Mouse (Mus musculus) yolk sac, embryonic 10.5 days (tissue): ENCODE measurements around the gene Ddb1.

Experiments
- DNase-seq: peaks from one replicate; pipeline ENCODE4 v3.0.0-alpha.2; 2017; ENCODE audit warnings: low spot score

Ddb1 gene

DNA sequence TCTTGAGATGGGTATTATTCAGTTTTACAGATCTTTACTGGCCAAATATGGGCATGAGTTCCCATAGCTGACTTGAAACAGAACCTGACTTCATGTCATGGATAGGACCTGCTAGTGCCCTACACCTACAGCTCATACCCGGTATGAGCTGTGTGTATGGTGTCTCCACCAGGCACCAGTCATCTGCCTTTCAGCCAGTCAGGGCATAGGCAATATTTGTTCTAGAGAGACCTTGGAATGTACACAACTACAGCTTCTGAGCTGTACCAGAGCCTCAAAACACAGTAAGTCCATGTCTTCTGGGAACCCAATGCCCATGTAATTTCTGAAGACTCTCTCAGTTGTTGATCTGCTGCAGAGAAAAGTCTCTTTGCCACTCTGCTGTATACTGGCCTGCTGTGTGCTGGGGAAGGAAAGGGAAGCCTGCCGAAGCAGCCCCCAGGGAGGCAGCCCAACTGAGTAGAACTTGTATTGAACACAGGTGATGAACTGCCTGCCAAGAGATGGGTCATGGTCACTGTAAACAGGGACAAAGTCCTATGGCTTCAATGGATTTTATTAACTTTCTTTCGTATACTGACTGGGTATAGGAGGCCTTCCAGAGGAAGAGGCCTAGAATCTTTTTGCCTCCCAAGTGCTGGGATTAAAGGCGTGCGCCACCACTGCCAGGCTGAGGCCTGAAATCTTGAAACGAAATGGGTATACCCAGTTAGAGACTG lies 13.3 kb upstream of the Ddb1 start:
- DNase-seq = no peak

GRCm38 (mm10) chr19:10598188-10598587 lies 6.9 kb upstream of the Ddb1 start:
- DNase-seq = no peak

DNA sequence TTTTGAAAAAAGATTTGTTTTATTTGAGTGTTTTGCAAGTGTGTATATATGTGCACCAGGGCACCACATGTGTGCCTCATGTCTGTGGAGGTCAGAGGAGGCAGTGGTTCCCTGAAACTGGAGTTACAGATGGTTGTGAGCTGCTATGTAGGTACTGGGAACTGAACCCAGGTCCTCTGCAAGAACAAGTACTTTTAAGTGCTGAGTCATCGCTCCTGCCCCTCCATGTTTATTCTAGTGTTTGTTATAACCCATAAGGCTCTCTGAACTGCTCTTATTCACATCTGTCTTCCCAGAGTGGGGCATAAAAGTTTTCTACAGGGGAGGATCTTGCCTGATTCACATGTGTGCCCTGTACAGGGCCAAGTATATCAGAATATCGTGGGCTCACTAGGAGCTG lies 5.5 kb upstream of the Ddb1 start:
- no peak for DNase-seq

- peak; percentile 20 for DNase-seq
Observed at GRCm38 (mm10) chr19:10602247-10602769, 2.8 kb upstream of the Ddb1 start.

DNA sequence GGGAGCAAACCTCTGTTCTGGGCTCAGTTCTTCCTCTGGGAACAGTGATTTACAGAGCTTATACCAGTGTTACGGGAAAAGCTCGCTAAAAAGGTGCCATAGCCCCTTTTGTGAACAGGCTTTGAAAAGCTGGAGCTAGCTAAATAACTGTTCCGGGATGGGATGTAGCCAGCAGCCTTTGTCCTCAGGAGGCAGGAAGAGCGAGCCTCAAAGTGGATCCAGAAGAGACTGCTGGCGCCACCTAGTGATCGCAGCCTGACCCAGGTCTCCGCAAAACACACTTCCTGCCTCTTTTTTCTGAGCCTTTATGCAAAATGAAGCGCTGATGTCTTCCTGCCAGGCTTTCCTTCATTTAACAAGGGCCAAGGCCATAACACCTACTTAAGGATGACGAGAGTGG lies 2.3 kb upstream of the Ddb1 start:
- peak; percentile 86 for DNase-seq

DNA sequence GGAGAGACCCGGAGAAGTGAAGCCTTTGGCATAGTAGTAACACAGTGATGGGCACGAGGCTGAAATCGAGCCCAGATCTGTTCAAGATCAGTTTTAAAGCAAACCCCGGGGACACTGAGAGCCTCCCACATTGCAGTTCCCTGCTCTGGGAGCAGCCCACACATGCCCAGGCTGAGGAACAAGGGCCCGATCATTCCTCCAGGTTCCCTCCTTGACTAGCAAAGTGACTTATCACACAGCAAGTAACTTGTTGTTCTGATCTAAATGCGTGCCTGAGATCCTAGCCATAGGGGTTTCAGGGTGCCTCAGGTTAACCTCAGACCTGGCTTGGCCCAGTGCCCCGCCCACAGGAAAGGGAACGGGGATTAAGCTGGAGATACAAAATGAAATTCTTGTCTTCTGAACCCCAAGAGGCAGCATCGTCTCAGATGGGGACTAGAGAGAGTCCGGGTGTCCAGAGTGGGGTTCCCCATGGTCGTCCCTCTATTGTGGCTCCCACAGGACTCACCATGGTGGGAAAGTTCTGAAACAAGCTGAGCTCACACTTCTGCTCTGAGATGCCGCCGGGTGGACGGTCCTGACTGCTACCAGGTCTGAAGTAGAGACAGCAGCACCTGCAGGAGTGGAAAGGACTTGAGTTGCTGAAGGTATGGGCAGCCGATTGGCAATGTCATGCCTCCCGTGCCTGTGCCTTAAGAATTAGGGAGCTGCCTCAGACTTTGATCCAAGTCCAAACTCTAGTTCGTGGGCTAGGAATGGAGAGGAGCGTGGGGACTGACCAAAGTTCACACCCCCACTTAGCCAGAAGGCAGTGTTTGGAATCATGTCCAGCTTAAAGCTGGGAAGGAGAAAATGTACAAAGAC lies 1.2 kb upstream of the Ddb1 start:
- peak; percentile 66 for DNase-seq

DNA sequence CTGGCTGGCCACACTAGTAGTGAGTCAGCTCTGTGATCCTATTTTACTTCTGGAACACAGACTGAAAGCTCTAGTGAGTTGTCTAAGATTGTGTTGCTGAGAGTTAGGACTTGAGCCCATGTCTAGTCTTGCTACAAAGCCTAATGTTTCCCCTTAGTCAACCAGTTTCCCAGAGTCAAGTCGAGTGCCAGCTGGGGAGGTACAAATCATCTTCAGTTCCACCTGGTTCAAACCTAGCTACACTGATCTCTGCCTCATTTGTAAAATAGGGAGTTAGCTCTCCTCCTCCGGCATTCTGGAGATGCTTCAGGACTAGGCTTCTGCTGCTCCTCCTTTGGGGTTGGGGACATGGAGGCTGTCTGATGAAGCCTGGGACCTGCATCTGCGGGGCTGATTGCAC lies 593 bp upstream of the Ddb1 start:
- peak; percentile 21 for DNase-seq

DNA sequence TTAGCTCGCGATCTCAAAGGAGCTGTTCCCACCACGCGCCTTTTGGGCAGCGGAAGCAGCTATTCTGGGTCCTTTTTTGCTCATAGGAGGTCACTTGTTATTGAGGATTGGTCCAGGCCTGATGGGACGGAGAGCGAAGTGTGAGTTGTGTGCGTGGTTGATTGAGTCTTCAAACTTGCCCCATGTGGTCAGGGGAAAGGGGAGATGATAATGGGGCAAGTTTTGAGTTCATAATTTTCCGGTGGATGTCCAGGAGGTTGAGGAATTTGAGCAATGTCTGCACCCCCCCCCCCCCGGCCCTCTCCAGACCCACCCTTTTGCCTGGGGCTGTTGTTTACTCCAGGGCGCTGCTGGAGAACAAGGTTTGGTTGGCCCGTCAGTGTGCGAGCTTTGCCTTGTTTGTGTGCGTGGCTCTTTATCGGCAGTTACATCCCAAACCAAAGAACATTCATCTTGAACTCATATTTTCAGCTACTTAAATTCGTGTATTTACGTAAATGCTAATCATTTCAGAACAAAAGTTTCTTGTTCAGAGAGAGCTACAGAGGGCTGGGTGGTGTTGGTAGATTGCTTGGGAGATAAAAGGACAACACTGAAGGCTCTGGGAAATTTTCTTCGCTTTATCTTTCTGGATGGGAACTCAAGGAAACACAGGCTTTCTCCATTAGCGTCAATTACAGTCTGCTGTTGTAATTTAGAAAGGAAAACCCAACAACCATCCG lies 935 bp downstream of the Ddb1 start:
- peak; percentile 74 for DNase-seq

DNA sequence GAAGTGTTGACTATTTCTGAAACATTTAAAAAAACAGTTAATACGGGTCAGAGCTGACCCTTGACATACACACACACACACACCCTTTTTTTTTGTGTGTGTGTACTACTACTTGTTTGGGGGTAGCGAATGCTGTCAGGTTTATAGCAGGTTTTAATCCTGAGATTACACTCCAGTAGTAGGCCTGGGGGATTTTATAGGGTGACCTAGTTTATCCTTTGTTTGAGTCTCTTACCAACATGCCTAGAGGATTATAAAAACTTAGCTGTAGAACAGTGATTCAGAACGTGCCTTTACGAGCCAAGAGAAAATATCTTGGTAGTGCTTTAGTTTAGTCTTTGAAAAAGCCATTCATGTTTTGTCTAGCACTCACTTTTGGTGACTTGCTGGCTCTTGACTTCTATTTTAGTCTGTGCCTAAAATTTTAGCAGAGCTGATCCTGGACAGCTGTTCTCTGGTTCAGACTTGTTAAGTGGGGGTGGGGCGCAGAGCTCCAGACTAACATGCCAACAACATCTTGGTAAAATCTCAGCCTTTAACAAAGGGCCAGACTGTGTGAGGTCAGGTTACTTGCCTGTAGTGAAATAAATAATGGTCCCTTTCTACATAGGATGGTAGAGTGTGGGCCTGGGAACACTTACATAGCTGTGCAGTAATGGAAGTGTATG lies 3.6 kb downstream of the Ddb1 start:
- no peak for DNase-seq

GRCm38 (mm10) chr19:10634106-10634871 lies 29.2 kb downstream of the Ddb1 start, which contains the start of gene Vwce:
Gene Vwce (plus strand): TSS chr19:10634213.
- peak; percentile 77 for DNase-seq

GRCm38 (mm10) chr19:10634872-10635318 lies 29.8 kb downstream of the Ddb1 start:
- DNase-seq = peak; percentile 81

DNA sequence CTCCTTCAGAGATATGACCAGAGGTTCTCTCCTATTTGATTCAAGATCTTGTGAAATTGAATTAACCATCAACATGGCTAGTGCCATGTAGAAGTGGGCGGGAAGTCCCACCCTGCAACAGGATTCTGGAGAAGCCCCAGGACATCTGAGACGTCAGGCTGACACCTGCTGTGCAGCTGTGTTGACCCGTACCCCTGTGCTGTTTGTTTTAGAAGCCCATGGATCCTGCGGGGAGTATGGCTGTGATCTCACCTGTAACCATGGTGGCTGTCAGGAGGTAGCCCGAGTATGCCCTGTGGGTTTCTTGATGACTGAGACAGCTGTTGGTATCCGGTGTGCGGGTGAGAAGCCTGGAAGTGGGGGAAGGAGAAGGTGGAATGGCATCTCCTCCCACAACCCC lies 32.7 kb downstream of the Ddb1 start:
- DNase-seq = no peak

- no peak for DNase-seq
Observed at GRCm38 (mm10) chr19:10640080-10640479, 35.0 kb downstream of the Ddb1 start.

GRCm38 (mm10) chr19:10640589-10641378 lies 35.7 kb downstream of the Ddb1 start:
- no peak for DNase-seq

DNA sequence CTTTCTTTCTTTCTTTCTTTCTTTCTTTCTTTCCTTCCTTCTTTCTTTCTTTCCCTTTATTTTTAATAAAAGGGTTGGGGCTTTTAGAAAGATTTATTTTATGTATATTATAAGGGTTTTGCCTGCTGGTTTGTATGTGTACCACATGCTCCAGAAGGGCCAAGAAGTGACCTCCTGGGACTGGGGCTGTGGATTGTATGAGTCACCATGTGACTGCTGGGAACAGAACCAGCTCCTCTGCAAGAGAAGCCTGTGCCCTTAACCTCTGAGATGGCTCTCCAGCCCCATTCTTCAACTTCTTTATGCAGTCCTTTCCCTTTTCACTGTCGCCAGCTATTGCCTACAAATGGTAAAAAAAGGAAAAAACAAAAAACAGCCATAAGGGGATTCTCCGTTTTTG lies 40.5 kb downstream of the Ddb1 start:
- no peak for DNase-seq

GRCm38 (mm10) chr19:10648156-10648555 lies 43.0 kb downstream of the Ddb1 start:
- DNase-seq = no peak

DNA sequence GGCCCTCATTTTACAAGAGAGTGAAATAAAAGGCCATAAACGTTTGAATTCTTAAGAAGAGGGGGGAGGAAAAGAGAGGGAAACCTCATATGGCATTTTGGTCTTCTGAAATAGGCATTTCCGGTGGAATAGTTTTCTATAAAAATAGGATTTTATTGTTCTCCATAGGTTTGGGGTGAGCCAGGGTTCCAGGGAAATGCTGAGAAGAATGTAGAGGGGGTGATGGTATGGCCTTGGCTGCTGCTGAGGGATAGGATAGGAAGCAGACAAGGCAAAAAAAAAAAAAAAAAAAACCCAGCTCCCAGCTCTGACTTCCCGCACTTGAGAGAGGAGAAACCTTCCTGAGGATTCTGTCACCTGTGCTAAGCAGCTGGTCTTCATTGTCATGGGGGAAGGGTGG lies 50.9 kb downstream of the Ddb1 start:
- no peak for DNase-seq

GRCm38 (mm10) chr19:10657742-10658141 lies 52.6 kb downstream of the Ddb1 start:
- DNase-seq = peak; percentile 91

DNA sequence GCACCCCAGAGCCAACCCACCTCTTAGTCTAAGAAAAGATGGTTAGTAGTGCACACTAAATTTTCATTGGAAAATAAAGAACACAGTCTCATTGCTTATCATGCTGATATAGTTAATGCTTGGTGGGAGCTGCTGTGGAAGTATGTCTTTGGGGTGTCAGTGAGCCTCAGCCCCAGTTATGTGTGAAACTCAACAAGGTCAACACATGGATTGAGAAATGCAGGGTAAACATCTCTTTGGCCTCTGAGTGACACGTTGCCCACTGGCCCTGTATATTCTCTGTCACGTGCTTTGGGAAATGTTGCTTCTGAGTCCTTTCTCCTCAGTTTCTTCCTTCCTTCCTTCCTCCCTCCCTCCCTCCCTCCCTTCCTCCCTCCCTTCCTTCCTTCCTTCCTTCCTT lies 53.3 kb downstream of the Ddb1 start:
- DNase-seq = peak; percentile 53

- peak; percentile 44 for DNase-seq
Observed at GRCm38 (mm10) chr19:10661373-10661772, 56.2 kb downstream of the Ddb1 start.
